Mouse (Mus musculus): ENCODE results near the gene Ntsr1.

DNA sequence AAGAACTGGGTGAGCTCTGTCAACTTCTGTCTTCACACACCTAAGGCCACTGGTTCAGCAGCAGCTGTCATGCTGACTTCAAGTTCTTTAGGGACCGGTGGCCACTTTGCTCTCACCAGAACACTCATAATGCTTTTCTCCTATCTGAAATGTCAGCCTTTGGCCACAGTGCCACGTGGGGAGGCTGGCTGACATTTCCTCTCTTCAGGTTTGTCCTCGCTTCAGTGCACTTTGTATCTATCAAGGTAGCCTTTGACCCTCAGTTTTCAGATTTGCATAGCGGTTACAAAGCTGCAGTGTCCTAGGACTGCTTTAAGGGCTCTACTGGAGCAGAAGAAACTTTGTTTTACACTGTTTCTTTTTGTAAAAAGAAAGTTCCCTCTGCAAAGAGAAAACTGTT, 76.7 kb downstream of the Ntsr1 start:
- TF ChIP-seq POLR2A (IDR thresholded peaks at IDR 0.05; ENCODE audit: borderline replicate concordance, extremely low read depth, insufficient read depth, insufficient read length, poor library complexity, severe bottlenecking) (no peak), CTCF (IDR thresholded peaks at IDR 0.05; ENCODE audit: borderline replicate concordance, extremely low read depth, insufficient read depth, insufficient read length) (no peak)

Measured in brain, embryonic 14.5 days (tissue).